Mouse (Mus musculus) kidney, postnatal 0 days (tissue): ENCODE results near the gene Gm10762. TPM values are rescaled to one million over a fixed set of nuclear protein-coding genes. Genes with fewer than 3 reads are reported as not detected.

Source experiments
- ATAC-seq: fragments of 200-750 bp; cut with Nextera tagmentation; replicated peaks from 2 replicates; pipeline ENCODE4 v1.8.0; 2017; ENCODE audit warnings: low read depth, moderate number of reproducible peaks, moderate TSS enrichment, moderate library complexity; ENCODE audit not compliant: low FRiP score
- DNase-seq: peaks from one replicate; pipeline ENCODE4 v3.0.0-alpha.2; 2016; ENCODE audit warnings: low spot score
- H3K27ac ChIP-seq: fragments of 300-500 bp; sonication (generic); 2 replicates; pipeline ENCODE4 v1.5.1; 2014; ENCODE audit warnings: mild to moderate bottlenecking
- H3K27me3 ChIP-seq: fragments of 300-500 bp; sonication (generic); 2 replicates; pipeline ENCODE4 v1.6.1; 2014; ENCODE audit warnings: low read length, mixed read lengths; ENCODE audit not compliant: insufficient read depth
- H3K36me3 ChIP-seq: fragments of 300-500 bp; sonication (generic); 2 replicates; pipeline ENCODE4 v1.6.1; 2014; ENCODE audit warnings: low read length, mixed read lengths; ENCODE audit not compliant: insufficient read depth
- H3K4me1 ChIP-seq: fragments of 300-500 bp; sonication (generic); replicated peaks from 2 replicates; pipeline ENCODE4 v1.6.1; 2014; ENCODE audit warnings: antibody characterized with exemption, low read length, mixed read lengths; ENCODE audit not compliant: insufficient read depth
- H3K4me2 ChIP-seq: fragments of 300-500 bp; sonication (generic); 2 replicates; pipeline ENCODE4 v1.6.1; 2014; ENCODE audit warnings: mild to moderate bottlenecking, low read length, moderate library complexity, mixed read lengths
- H3K4me3 ChIP-seq: fragments of 300-500 bp; sonication (generic); replicated peaks from 2 replicates; pipeline ENCODE4 v1.5.1; 2014; ENCODE audit warnings: low read depth, low read length
- H3K9ac ChIP-seq: fragments of 300-500 bp; sonication (generic); 2 replicates; pipeline ENCODE4 v1.6.1; 2014; ENCODE audit warnings: low read depth, low read length
- H3K9me3 ChIP-seq: fragments of 300-500 bp; sonication (generic); replicated peaks from 2 replicates; pipeline ENCODE4 v1.6.1; 2016; ENCODE audit warnings: low read length, inconsistent platforms, mixed read lengths
- CTCF ChIP-seq: IDR thresholded peaks from 2 replicates; pipeline ENCODE4 v1.5.1; 2016; ENCODE audit warnings: antibody characterized with exemption, low read depth, mild to moderate bottlenecking, moderate library complexity
- WGBS: fragments of 180-500 bp; shearing (Covaris S2); extraction: QIAGEN DNeasy Blood & Tissue Kit; methylation state at CpG from one replicate; pipeline ENCODE4 v1.1.7; 2014; 5-methylcytosine and 5-hydroxymethylcytosine counted together
- polyA plus RNA-seq: library from polyadenylated mRNA; unstranded; fragments of >200 nt; fragmentation: Nextera tagmentation; extraction: Ambion mirVana; gene quantifications from 2 replicates; pipeline ENCODE4 v1.2.1, GENCODE M21; 2015

Gm10762 gene
- polyA plus RNA-seq, 1 experiment from 2014 or later = 26.5 TPM

DNA sequence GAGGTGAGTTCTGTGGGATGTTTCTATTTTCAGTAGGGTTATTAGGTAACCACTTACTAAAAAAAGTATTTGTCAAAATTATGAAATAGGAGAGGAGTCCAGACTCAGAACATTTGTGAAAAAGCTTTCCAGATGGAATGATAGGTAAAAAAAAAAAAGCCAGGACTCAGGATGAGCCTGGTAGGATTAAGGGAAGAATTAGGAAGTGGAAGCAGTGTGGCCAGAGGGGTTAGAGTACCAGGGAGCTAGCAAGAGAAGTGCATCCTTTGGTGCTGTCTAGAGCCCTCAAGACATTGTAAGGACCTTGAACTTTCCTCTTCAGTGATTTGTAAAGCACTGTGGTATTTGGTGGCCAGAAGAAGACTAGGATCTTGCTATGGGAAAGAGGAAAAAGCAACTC is 4.8 kb upstream of the Gm10762 start:
- no peak overlapping the region for H3K27ac ChIP-seq
- no peak overlapping the region for H3K4me3 ChIP-seq
- no peaks in the 10 kb centered on the region for H3K36me3 ChIP-seq
- TF ChIP-seq CTCF = no peak
- DNase-seq (no peak), ATAC-seq (no peak)
- H3K9me3 ChIP-seq = no peaks in the 10 kb centered on the region
- no peak overlapping the region for H3K9ac ChIP-seq
- no peaks in the 10 kb centered on the region for H3K27me3 ChIP-seq
- H3K4me1 ChIP-seq = 0 out of 2 replicates have a peak, but pooled peaks cover 4% of the 10 kb centered on the region
- H3K4me2 ChIP-seq = no peak overlapping the region

DNA sequence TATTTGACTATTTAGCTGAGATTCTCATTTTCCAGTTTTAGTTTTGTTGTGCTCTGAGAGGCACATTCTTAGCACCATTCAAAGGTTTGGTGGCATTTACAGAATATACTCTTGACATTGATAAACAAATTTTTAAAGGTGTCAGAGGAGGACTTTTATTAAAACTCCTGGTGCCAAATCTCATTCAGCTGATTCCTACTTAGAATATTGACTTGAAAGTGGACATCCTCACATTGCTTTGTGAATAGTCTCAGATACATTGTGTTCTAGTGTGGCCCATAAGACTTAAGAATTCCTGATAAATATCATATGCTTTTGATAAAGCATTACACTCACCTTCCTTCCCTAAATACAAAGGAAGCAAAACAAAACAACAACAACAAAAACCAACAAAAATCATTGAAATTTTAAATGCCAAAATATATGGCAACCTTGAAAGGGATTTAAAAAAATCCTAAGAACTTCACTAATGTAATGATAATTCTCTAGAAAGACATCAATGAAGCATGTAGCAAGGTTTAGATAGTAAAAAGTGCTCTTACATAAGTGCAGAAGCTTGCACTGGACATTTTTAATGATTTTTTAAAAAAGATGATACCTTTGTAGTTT is 1.1 kb upstream of the Gm10762 start:
- Histone ChIP-seq H3K9ac (peak overlapping the region; percentile 94; the same call in 1 of the 2 replicates), H3K27me3 (no peaks in the 10 kb centered on the region), H3K4me1 (peaks cover 8% of the 10 kb centered on the region; the same call in 1 of the 2 replicates), H3K27ac (0 out of 2 replicates have a peak overlapping the region, but pooled peaks have one; percentile 99), H3K9me3 (no peaks in the 10 kb centered on the region), H3K4me3 (peak overlapping the region; percentile 70), H3K36me3 (no peaks in the 10 kb centered on the region), H3K4me2 (peak overlapping the region; percentile 50)
- no peak for DNase-seq
- no peak for TF ChIP-seq CTCF
- no peak for ATAC-seq

DNA sequence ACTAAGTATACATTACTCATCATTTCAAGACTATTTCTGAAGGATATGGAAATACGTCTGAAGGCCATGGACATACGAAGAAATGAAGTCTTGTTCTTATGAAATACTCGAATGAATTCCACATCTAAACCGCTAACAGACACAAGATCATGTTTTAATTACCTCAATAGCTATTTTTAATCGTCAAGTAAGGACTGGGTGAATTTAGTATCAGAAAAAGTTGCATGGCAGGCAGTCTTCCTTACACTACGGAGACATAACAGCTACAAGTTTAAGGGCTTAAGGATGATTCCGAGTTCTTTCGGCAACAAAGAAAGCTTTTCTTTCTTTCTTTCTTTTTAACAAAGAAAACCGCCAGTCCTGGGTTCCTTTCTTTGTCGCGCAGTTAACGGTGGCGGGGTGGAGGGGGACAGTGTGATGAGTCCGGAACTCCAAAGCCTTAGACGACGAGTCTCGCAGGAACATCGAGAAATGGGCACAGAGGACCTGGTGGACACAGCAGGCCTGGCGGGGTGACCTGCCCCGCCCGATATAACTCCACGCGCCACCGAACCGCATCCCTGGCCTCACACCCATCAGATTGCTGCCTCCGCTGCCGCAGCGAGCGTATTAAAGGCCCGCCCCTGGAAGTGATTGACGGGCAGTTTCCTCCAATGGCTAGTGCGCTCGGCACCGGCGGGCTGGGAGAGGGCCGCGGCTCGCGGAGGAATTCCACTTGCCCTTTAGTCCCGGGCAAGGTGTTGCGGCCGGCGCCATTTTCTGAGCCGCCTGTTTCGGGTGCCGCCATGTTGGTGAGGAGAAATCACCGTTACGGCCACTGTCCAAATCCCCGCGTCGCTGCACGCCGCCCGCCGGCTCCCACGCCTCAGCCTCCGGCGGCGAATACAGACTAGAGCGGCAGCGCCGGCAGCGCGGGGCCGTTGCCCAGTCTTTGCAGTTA is 614 bp downstream of the Gm10762 start, which contains the start of gene Zc3h6:
TSS of gene Zc3h6 (plus strand) at position 762 of the 940 bp plus-strand sequence.
- TF ChIP-seq CTCF = no peak
- ATAC-seq (peak; percentile 97), DNase-seq (peak; percentile 98)
- Histone ChIP-seq H3K4me2 (peak within 1 kb of the TSS; percentile 50), H3K4me1 (peaks cover 8% of the 10 kb centered on the region; the same call in 1 of the 2 replicates), H3K9ac (peak within 1 kb of the TSS; percentile 94), H3K9me3 (no peaks in the 10 kb centered on the region), H3K4me3 (peak within 1 kb of the TSS; percentile 70), H3K27ac (peak within 1 kb of the TSS; percentile 99), H3K27me3 (no peaks in the 10 kb centered on the region), H3K36me3 (no peaks in the 10 kb centered on the region)
- WGBS = under 1% methylated on average over 65 of the region's 65 CpGs

DNA sequence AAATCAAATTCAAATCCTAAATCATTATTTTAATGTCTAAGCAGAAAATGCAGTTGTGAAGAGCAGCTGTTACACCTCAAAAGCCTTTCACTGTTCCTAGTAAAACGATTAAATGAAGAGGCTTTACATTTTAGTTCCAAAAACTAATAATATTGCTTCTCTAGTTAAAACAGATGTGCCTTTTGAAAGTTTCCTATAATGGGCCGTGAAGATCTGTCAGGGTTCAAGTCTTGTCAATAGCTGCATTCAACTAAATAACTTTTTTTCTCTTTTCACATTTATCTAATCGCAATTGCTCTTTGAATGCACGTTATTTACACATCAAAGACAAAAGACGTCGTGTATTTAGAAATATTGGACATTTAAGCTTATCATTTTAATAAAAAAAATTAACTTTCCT is 1.3 kb downstream of the Gm10762 start:
- 19% methylated on average over 6 of the region's 6 CpGs for WGBS
- peak overlapping the region; percentile 70 for H3K4me3 ChIP-seq
- no peak for ATAC-seq

DNA sequence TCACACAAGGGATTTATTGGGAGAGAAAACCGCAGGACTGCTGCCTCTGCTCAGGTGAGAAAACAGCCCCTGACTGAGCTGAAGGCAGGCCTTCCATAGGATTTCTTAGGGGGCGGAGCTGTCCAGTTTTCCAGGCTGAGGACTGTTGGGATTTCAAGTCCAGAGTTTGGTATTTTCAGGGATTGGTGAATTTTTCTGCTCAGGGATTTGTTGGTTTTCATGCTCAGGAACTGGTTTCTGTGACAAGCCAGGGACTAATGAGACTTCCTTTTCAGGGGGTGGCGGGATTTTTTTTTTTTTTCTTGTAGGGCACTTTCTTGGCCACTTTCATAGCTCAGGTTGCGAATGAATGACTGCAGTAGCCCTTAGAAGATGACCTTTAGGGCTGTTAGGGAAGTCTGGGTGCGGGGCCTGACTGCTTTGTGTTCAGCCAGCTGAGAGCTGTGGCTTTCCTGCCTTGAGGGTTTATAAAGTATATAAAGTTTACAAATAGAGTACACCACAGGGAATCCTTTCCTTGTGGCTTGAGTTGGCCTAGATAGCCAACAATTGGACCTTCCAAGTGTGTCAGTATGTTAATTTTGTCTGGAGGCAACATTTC is 1.9 kb downstream of the Gm10762 start:
- TF ChIP-seq CTCF = no peak
- no peaks in the 10 kb centered on the region for H3K9me3 ChIP-seq
- ATAC-seq = no peak
- H3K4me2 ChIP-seq = peak overlapping the region; percentile 29; the same call in 1 of the 2 replicates
- H3K27ac ChIP-seq = peak overlapping the region; percentile 78
- DNase-seq = peak; percentile 28
- H3K4me3 ChIP-seq = no peak overlapping the region
- 29% methylated on average over 5 of the region's 5 CpGs for WGBS
- no peaks in the 10 kb centered on the region for H3K36me3 ChIP-seq
- H3K9ac ChIP-seq = no peak overlapping the region
- H3K4me1 ChIP-seq = peaks cover 8% of the 10 kb centered on the region; the same call in 1 of the 2 replicates
- no peaks in the 10 kb centered on the region for H3K27me3 ChIP-seq

More for the DNA sequence above, 1.3 kb downstream of the Gm10762 start:
- H3K9ac ChIP-seq = no peak overlapping the region
- no peaks in the 10 kb centered on the region for H3K27me3 ChIP-seq
- H3K9me3 ChIP-seq = no peaks in the 10 kb centered on the region
- no peaks in the 10 kb centered on the region for H3K36me3 ChIP-seq
- no peak for TF ChIP-seq CTCF
- DNase-seq = peak; percentile 63
- H3K4me2 ChIP-seq = peak overlapping the region; percentile 50
- peaks cover 8% of the 10 kb centered on the region; the same call in 1 of the 2 replicates for H3K4me1 ChIP-seq
- peak overlapping the region; percentile 99; the same call in 1 of the 2 replicates for H3K27ac ChIP-seq

DNA sequence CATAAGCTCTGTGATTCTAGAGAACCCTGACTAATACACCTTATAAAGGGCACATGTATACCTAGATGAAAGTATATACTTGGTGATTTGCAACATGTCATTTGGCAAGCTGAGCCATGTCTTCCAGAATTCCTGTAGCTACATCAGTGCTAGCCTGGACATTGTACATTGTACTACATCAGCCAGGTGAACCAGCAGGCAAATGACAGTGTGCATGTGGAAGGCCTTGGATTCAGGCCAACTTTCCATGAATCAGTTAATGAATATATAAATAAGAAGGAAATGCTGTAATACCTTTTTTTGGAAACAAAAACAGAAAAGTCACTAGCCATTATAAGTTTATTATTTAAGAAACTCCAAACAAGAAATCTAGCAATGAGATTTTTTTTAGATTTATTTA is 13.3 kb downstream of the Gm10762 start:
- H3K9me3 ChIP-seq = no peaks in the 10 kb centered on the region
- no peak overlapping the region for H3K27ac ChIP-seq
- H3K4me3 ChIP-seq = no peak overlapping the region
- no peaks in the 10 kb centered on the region for H3K4me1 ChIP-seq
- no peak overlapping the region for H3K4me2 ChIP-seq
- no peaks in the 10 kb centered on the region for H3K27me3 ChIP-seq
- no peak for DNase-seq
- no peak for TF ChIP-seq CTCF
- H3K9ac ChIP-seq = no peak overlapping the region
- no peaks in the 10 kb centered on the region for H3K36me3 ChIP-seq
- no peak for ATAC-seq
